Mouse (Mus musculus): Measurements from ENCODE around the gene Uck2.

Gene Uck2

DNA sequence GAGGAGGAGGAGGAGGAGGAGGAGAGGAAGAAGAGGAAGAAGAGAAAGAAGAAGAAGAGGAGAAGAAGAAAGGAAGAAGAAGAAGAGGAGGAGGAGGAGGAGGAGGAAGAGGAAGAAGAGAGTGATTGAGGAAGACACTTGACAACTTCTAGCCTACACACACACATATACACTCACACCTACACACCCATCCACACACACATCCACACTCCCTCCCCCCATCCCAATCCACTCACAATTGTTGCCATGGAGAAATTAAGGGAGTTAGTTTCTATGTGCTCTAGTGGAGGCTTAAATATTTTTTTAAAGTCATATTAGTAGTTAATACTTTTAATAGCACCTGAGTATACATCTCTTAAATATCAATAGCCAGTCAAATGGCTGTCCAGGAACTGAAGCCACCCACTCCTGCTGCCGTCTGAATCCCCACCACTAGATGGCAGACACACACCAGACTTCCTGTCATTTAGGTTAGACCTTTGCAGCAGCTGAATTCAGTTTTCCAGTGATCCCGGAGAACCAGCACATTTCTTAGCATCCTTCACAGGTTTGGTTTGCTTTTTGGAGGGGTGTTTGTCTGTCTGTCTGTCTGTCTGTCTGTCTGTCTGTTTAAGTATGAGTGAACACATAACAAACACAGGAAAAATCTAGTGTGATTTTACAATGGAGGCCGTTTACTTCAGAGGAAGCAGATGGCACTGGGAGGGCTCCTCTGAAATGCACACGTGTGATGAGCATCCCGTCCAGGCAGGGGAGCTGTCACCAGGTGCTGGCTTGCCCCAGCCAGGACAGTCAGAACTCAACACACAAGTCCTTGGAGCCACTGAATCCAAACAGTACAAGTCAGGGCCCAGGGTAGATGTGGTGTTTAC, 64.6 kb downstream of the Uck2 start:
- in situ Hi-C loops (cut with MboI, MseI), result loop anchor here (5.0 to 25.0 kb wide), 2 partner anchors 117 to 417 kb away; no protein-coding TSS in a partner anchor

DNA sequence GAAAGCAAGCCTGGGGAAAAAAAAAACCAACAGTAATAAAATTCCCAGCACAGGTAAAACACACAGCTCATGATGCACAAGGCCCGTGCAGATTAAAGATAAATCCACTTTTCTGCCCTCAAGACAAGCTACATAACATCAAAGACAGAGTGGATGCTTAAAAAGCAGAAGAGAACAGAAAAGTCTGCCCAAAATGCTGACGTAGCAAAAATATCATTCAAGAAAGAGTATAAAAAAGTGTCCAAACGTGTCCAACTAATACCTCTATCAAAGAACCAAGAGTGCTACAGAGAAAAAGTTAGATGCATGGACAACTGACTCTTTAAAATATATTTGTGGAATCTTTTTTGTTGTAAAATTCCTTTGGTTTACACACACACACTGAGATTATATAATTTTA, 69.7 kb downstream of the Uck2 start:
- in situ Hi-C loops (cut with MboI, MseI), result loop anchor here (10.0 to 25.0 kb wide), 2 partner anchors 422 to 481 kb away; no protein-coding TSS in a partner anchor

DNA sequence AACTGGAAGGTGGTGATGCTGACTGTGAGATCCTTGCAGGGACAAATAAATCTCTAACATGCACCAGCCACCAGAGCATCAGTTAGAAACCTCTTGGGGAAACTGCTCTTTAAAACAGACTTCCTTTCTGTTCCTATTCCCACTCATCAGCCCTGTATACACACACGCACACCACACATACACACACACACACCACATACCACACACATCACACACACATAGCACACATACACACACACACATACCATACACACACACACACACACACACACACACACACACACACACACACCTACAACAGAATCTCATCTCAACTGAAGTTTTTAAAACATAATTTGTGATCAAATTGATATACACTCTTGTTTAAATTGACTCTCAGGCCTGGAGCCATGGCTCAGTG, 72.4 kb downstream of the Uck2 start:
- in situ Hi-C loops (cut with MboI, MseI), result loop anchor here (10.0 to 25.0 kb wide), 2 partner anchors 425 to 478 kb away; no protein-coding TSS in a partner anchor

DNA sequence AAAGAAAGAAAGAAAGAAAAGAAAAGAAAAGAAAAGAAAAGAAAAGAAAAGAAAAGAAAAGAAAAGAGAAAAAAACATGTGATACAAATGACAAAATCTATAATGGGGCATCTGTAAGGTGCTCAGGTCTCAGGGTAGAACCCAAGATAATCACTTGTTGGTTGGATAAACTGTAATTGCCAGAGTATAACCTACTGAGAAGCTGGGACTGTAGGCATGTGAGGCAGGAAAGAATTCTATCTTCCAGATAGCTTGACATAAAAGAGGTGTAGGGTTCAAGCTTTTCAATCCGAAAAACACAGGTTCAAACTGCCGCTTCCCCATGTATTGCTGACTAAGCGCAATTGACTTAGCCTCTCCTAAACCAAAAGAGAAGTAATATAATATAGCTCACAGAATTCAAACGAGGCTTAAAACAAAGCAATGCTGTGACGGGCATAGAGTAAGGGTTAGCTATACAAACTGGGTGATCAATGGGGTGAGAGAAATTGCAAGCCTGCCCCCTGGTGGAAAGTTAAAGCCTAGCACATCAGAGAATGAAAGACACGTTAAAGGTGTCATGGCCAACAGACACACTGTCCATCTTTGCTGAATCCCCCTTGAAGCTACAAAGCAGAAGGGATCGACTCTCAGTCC, 73.0 kb downstream of the Uck2 start:
- in situ Hi-C loops (cut with MboI, MseI), result loop anchor here (10.0 to 25.0 kb wide), 2 partner anchors 425 to 477 kb away; no protein-coding TSS in a partner anchor

DNA sequence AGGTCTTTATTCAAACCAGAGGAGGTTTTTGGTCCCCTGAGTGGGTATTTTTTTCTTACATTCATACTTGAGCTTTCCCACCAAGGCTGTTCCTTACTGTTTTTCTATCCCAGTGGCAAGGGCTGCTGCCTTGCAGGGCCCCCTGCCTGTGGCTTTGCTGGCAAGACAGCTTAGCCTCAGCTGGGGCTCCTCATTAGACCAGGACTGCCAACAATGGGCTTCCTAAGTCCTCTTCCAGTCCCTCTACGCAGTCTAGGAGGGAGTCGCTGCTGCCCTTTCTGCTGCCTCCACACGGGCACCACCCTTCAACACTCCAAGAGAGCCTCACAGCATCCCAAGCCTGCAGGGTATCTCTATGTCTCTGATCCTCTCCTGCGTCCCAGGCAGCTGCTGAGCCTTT, 76.3 kb downstream of the Uck2 start:
- in situ Hi-C loops (cut with MboI, MseI), result loop anchor here (25.0 kb wide), 1 partner anchor 428 kb away; no protein-coding TSS in a partner anchor

DNA sequence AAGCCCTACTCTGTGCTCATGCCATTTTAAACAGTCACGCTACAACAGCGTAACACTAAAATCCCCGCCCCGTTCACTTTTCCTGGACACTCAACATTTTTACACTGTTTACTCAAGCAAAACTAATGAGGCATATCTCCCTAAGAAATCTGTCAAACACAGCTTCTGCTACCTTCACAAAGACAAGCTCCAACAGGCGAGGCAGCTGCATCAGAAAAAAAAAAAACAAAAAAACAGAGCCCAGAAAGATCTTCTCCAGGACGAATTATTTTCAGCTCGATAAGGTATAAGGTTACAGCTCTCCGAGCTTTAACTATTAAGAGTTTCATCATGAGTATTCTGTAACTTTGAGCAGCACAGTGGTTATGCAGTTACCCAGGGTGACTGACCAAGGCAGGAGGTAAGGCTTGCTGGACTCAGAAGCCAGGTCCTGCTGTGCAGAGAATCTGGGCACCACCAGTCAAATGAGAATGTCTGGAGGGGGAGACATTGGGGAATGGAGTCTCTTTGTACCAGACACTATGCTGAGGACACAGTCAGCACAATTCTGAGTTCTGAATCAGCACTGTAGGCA, 79.9 kb downstream of the Uck2 start:
- in situ Hi-C loops (cut with MboI, MseI), result loop anchor here (25.0 kb wide), 1 partner anchor 432 kb away; no protein-coding TSS in a partner anchor

DNA sequence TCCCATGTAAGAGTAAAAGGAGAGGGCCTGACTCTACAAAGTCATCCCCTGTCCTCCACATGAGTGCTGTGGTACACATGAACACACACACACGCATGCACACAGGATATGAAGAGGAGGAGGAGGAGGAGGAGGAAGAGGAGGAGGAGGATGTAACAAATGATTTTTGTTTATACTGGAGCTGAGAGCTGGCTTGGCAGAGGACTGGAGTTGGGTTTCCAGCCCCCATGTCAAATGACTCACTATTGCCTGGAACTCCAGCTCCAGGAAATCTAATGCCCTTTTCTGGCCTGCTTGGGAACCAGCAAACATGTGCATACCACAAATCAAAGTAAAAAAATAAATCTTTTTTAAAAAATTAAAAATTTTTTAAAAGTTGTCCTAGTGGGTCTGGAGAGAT, 80.7 kb downstream of the Uck2 start:
- in situ Hi-C loops (cut with MboI, MseI), result loop anchor here (25.0 kb wide), 1 partner anchor 433 kb away; no protein-coding TSS in a partner anchor

DNA sequence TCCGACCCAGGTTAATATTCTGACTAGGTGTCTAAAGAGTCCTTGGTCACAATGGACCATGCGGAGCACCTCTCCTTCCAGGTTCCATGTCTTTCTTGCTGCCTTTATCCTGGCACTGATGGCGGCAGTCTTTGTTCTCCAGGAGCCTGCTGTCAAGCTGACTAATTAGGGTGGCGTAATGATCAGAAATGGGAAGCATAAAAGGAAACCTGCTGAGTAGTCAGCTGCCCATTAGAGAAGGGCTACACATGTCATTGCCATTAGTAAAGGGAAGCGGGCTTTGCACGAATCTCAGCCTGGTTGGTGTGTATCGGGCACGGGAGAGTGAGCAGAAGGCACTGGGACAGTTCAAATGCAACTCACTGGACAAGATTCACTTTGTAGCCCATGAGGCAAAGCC, 90.4 kb downstream of the Uck2 start:
- in situ Hi-C loops (cut with MboI, MseI), result no loop called here

DNA sequence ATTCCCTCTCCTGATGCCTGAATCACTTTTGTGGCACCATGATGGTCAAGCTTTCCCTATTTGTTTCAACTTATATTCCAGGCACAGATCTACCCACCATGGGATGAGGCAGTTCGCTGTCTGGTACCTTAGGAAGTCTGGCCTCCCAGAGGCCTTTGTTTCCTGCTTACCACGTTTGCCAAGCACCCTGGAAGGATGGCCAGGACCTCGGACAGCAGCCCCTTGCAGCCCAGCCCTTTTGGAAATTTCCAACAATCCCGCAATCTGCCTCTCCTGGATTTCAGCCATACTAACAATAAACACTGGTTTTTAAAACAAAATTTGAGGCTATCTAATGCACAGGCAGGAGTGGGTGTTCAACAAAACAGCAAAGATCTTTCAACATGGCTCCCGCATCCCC, 97.3 kb downstream of the Uck2 start:
- in situ Hi-C loops (cut with MboI, MseI), result no loop called here

DNA sequence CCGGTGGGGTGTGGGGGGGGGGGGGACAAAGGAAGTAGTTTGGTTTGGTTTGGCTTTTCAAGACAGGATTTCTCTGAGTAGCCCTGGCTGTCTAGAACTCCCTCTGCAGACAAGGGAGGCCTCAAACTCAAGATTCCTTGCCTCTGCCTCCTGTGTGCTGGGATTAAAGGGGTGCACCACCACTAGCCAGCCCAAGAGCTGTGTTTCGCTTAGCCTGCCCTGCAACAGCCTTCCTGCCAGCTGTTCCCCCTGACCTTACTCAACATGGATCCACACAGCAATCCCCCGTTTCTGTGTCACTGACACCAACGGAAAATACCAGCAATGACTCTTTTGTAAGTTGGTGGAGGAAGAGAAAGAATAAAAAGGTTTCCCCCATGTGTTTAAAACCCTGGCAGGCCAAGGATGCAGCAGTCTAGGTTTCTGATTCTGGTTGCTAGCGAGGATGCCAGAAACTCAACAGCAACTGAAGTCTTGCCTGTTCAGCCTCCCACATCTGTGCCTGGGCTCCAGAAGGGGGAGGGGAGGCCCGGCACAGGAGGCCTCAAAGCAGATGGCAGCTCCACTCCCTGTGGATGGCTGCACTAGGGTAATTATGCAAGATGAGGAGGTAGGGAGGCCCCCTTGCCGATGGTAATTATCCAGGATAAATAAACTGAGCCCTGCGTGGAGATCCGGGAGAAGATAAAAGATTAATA, 103.1 kb downstream of the Uck2 start:
- in situ Hi-C loops (cut with MboI, MseI), result no loop called here

Measured in T-helper 2 cell (primary cell).